Mouse (Mus musculus) hindbrain, embryonic 16.5 days (tissue): ENCODE data around the gene Nlrp3. TPM values are rescaled to one million over a fixed set of nuclear protein-coding genes. Genes with fewer than 3 reads are reported as not detected.

ENCODE experiments used
- ATAC-seq: fragments of 200-750 bp; cut with Nextera tagmentation; 2 replicates; pipeline ENCODE4 v1.8.0; 2017; ENCODE audit warnings: moderate TSS enrichment, moderate library complexity
- H3K27ac ChIP-seq: fragments of 300-500 bp; sonication (generic); 2 replicates; pipeline ENCODE4 v1.5.1; 2014; ENCODE audit warnings: low read depth, mild to moderate bottlenecking, control low read depth, low read length, moderate library complexity
- H3K27me3 ChIP-seq: fragments of 300-500 bp; sonication (generic); replicated peaks from 2 replicates; pipeline ENCODE4 v1.6.1; 2014; ENCODE audit warnings: low read length; ENCODE audit not compliant: control insufficient read depth, insufficient read depth
- H3K36me3 ChIP-seq: fragments of 300-500 bp; sonication (generic); 2 replicates; pipeline ENCODE4 v1.6.1; 2014; ENCODE audit warnings: mild to moderate bottlenecking, low read length, moderate library complexity, mixed read lengths; ENCODE audit not compliant: control insufficient read depth, insufficient read depth
- H3K4me1 ChIP-seq: fragments of 300-500 bp; sonication (generic); 2 replicates; pipeline ENCODE4 v1.6.1; 2014; ENCODE audit warnings: low read depth, low read length; ENCODE audit not compliant: control insufficient read depth, insufficient read depth
- H3K4me2 ChIP-seq: fragments of 300-500 bp; sonication (generic); 2 replicates; pipeline ENCODE4 v1.6.1; 2014; ENCODE audit warnings: mild to moderate bottlenecking, low read length, control low read depth, moderate library complexity
- H3K4me3 ChIP-seq: fragments of 300-500 bp; sonication (generic); 2 replicates; pipeline ENCODE4 v1.5.1; 2014; ENCODE audit warnings: mild to moderate bottlenecking, low read length, control low read depth, moderate library complexity
- H3K9ac ChIP-seq: fragments of 300-500 bp; sonication (generic); 2 replicates; pipeline ENCODE4 v1.6.1; 2014; ENCODE audit warnings: low read depth, mild to moderate bottlenecking, control low read depth, low read length, moderate library complexity
- H3K9me3 ChIP-seq: fragments of 300-500 bp; sonication (generic); 2 replicates; pipeline ENCODE4 v1.6.1; 2014; ENCODE audit warnings: mild to moderate bottlenecking, low read length, moderate library complexity; ENCODE audit not compliant: control insufficient read depth
- WGBS: fragments of 180-500 bp; shearing (Covaris S2); extraction: QIAGEN DNeasy Blood & Tissue Kit; methylation state at CpG from one replicate; pipeline ENCODE4 v1.1.7; 2014; 5-methylcytosine and 5-hydroxymethylcytosine counted together
- polyA plus RNA-seq: library from polyadenylated mRNA; unstranded; fragments of >200 nt; fragmentation: Nextera tagmentation; extraction: Ambion mirVana; gene quantifications from 2 replicates; pipeline ENCODE4 v1.2.1, GENCODE M21; 2015

Nlrp3 gene
- polyA plus RNA-seq, 1 experiment from 2014 or later = 0.10 TPM

- peaks cover 3% of the 10 kb centered on the region; the same call in 1 of the 2 replicates for H3K9me3 ChIP-seq
- H3K27me3 ChIP-seq = no peaks in the 10 kb centered on the region
- no peak overlapping the region for H3K4me2 ChIP-seq
- no peak for ATAC-seq
- no peaks in the 10 kb centered on the region for H3K4me1 ChIP-seq
- no peak overlapping the region for H3K27ac ChIP-seq
- WGBS = 41% methylated on average over 6 of the region's 6 CpGs
- no peak overlapping the region for H3K9ac ChIP-seq
- no peaks in the 10 kb centered on the region for H3K36me3 ChIP-seq
- no peak overlapping the region for H3K4me3 ChIP-seq
Observed at GRCm38 (mm10) chr11:59584539-59584938, 43.2 kb downstream of the Nlrp3 start.

DNA sequence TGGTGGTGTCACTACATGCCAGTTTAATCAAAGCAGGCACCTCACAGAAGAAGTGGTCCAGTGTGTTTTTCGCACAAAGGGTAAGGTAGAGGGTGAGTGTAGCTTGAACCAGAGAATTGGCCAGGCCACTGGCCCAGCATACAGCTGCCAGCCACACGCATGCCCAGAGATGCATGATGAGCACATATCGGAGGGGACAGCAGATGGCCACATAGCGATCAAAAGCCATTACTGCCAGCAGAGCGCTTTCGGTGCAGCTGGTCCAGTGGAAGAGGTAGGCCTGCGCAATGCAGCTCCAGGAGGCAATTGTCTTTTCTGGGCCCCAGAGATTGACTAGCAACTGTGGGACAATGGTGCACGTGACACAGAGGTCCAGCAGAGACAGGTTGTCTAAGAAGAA lies 48.1 kb downstream of the Nlrp3 start:
- Histone ChIP-seq H3K4me3 (no peak overlapping the region), H3K27me3 (no peaks in the 10 kb centered on the region), H3K9ac (no peak overlapping the region), H3K27ac (no peak overlapping the region), H3K4me1 (no peaks in the 10 kb centered on the region), H3K4me2 (no peak overlapping the region), H3K36me3 (no peaks in the 10 kb centered on the region), H3K9me3 (no peaks in the 10 kb centered on the region)
- ATAC-seq = no peak
- 75% methylated on average over 8 of the region's 8 CpGs for WGBS

- ATAC-seq = no peak
- Histone ChIP-seq H3K36me3 (no peaks in the 10 kb centered on the region), H3K9me3 (no peaks in the 10 kb centered on the region), H3K9ac (no peak within 1 kb of the TSS), H3K27me3 (no peaks in the 10 kb centered on the region), H3K27ac (no peak within 1 kb of the TSS), H3K4me3 (no peak within 1 kb of the TSS), H3K4me1 (no peaks in the 10 kb centered on the region), H3K4me2 (no peak within 1 kb of the TSS)
- WGBS = 83% methylated on average over 6 of the region's 6 CpGs
Observed at GRCm38 (mm10) chr11:59593189-59593588, 51.8 kb downstream of the Nlrp3 start, which contains the start of gene Olfr223. TSS of gene Olfr223 (minus strand) at chr11:59593289.

GRCm38 (mm10) chr11:59596091-59596490 lies 54.7 kb downstream of the Nlrp3 start:
- H3K27me3 ChIP-seq = no peaks in the 10 kb centered on the region
- H3K9ac ChIP-seq = no peak overlapping the region
- ATAC-seq = no peak
- no peak overlapping the region for H3K27ac ChIP-seq
- no peaks in the 10 kb centered on the region for H3K9me3 ChIP-seq
- no peaks in the 10 kb centered on the region for H3K4me1 ChIP-seq
- 49% methylated on average over 4 of the region's 4 CpGs for WGBS
- H3K4me2 ChIP-seq = no peak overlapping the region
- no peak overlapping the region for H3K4me3 ChIP-seq
- H3K36me3 ChIP-seq = no peaks in the 10 kb centered on the region

GRCm38 (mm10) chr11:59596950-59597349 lies 55.6 kb downstream of the Nlrp3 start:
- Histone ChIP-seq H3K27ac (no peak overlapping the region), H3K9ac (no peak overlapping the region), H3K36me3 (no peaks in the 10 kb centered on the region), H3K4me1 (no peaks in the 10 kb centered on the region), H3K4me3 (no peak overlapping the region), H3K4me2 (no peak overlapping the region), H3K27me3 (no peaks in the 10 kb centered on the region), H3K9me3 (no peaks in the 10 kb centered on the region)
- ATAC-seq = no peak
- WGBS = 89% methylated on average over 8 of the region's 8 CpGs

GRCm38 (mm10) chr11:59599211-59599610 lies 57.8 kb downstream of the Nlrp3 start:
- Histone ChIP-seq H3K4me1 (no peaks in the 10 kb centered on the region), H3K4me2 (no peak overlapping the region), H3K9me3 (no peaks in the 10 kb centered on the region), H3K4me3 (no peak overlapping the region), H3K27ac (no peak overlapping the region), H3K36me3 (no peaks in the 10 kb centered on the region), H3K27me3 (no peaks in the 10 kb centered on the region), H3K9ac (no peak overlapping the region)
- WGBS = 81% methylated on average over 7 of the region's 7 CpGs
- ATAC-seq = no peak

DNA sequence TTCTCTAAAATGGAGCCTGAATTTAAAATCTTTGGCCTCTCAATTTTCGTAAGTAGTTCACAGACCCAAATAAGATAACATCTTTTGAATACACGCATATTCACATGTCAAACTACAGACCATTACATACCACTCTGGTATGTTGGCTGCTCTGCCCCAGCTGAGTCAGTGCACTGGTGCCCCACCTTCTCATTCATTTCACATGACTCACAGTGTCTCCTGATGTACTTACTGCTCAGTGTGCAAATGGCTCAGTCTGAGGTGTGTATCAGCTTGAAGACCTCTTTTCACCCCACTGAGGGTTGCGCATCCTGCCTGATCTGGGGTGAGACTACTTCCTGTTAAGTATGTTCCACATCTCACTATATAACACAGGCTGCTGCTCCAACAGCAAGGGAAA lies 59.5 kb downstream of the Nlrp3 start:
- ATAC-seq = no peak
- 92% methylated on average over 3 of the region's 3 CpGs for WGBS
- Histone ChIP-seq H3K36me3 (no peaks in the 10 kb centered on the region), H3K9ac (no peak overlapping the region), H3K4me2 (no peak overlapping the region), H3K27ac (no peak overlapping the region), H3K27me3 (no peaks in the 10 kb centered on the region), H3K4me1 (no peaks in the 10 kb centered on the region), H3K4me3 (no peak overlapping the region), H3K9me3 (no peaks in the 10 kb centered on the region)

GRCm38 (mm10) chr11:59602287-59602686 lies 60.9 kb downstream of the Nlrp3 start:
- WGBS = 68% methylated on average over 1 of the region's 1 CpGs
- no peak overlapping the region for H3K27ac ChIP-seq
- H3K4me2 ChIP-seq = no peak overlapping the region
- no peaks in the 10 kb centered on the region for H3K27me3 ChIP-seq
- H3K9ac ChIP-seq = no peak overlapping the region
- H3K4me1 ChIP-seq = no peaks in the 10 kb centered on the region
- H3K36me3 ChIP-seq = no peaks in the 10 kb centered on the region
- no peaks in the 10 kb centered on the region for H3K9me3 ChIP-seq
- ATAC-seq = no peak
- H3K4me3 ChIP-seq = no peak overlapping the region

GRCm38 (mm10) chr11:59611646-59612045 lies 70.3 kb downstream of the Nlrp3 start:
- Histone ChIP-seq H3K4me3 (no peak overlapping the region), H3K4me1 (no peaks in the 10 kb centered on the region), H3K27ac (no peak overlapping the region), H3K4me2 (no peak overlapping the region), H3K36me3 (no peaks in the 10 kb centered on the region), H3K9ac (no peak overlapping the region), H3K9me3 (no peaks in the 10 kb centered on the region), H3K27me3 (no peaks in the 10 kb centered on the region)
- ATAC-seq = no peak
- 90% methylated on average over 5 of the region's 5 CpGs for WGBS

DNA sequence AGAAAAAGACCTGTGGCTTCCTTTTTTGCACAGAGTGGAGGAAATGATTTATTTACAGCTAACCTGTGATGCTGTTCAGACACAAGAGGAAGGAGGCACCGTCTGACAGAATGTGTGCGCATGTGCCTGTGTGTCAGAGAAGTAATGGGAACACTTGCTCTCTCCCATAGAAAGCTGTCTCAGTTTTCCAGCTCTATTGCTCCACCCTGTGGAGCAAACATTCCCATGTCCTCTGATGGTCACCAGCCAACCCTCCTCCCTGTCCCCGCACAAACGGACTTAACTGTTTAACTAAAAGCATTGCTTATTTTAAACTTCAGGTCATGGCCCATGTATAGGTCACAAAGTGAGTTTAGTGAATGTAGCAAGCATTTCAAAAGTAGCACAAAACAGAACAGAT lies 72.8 kb downstream of the Nlrp3 start:
- 50% methylated on average over 4 of the region's 4 CpGs for WGBS
- ATAC-seq = no peak

More for the DNA sequence above, 72.8 kb downstream of the Nlrp3 start:
- no peak overlapping the region for H3K9ac ChIP-seq
- H3K4me2 ChIP-seq = no peak overlapping the region
- H3K4me1 ChIP-seq = no peaks in the 10 kb centered on the region
- H3K27ac ChIP-seq = no peak overlapping the region
- H3K9me3 ChIP-seq = no peaks in the 10 kb centered on the region
- no peaks in the 10 kb centered on the region for H3K36me3 ChIP-seq
- no peaks in the 10 kb centered on the region for H3K27me3 ChIP-seq
- H3K4me3 ChIP-seq = no peak overlapping the region
